35 mouse cellular contexts compared by ENCODE assay signal in the genomic region with DNA sequence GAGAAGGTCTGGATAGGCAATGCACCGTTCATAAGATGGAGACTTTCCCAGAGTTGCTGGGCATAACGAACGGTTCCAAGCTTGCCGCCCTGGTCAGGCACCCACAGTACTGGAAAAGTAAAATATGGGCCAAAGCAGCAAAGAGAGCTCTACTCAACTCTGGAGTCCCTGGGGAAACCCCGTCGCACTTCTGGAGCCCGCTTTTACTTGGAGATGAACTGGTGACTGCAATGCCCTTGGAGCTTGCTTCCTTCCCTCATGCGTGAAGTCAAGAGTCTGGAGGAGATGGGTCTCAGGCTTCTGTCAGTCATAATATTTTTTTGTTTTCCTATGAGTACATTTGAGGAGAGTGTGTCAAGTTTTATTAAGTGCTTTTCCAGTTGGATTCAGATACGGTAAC.
"Had no signal": no experiment of that assay in that cellular context is flagged by ENCODE, and none has a peak within 500 bp of the region (broad histone marks: within the 10 kb centered on the region; RNA-seq: fewer than 3 reads in every experiment).

No protein-coding gene starts in this region.

- H3K27me3 ChIP-seq: heart, embryonic 12.5 days; heart, embryonic 13.5 days; heart, embryonic 15.5 days; hindbrain, embryonic 12.5 days; hindbrain, embryonic 13.5 days; hindbrain, embryonic 15.5 days; intestine, embryonic 15.5 days; kidney, embryonic 15.5 days had no signal

- H3K36me3 ChIP-seq: heart, embryonic 10.5 days; heart, embryonic 12.5 days; heart, embryonic 13.5 days; heart, embryonic 15.5 days; hindbrain, embryonic 10.5 days; hindbrain, embryonic 12.5 days; hindbrain, embryonic 13.5 days; hindbrain, embryonic 15.5 days; intestine, embryonic 15.5 days; kidney, embryonic 15.5 days had no signal

- ATAC-seq: hindbrain, embryonic 16.5 days; hindbrain, postnatal 0 days; inflammation-experienced regulatory T-cells, adult 6 months; intestine, embryonic 15.5 days; intestine, embryonic 16.5 days; intestine, postnatal 0 days had no signal

- H3K9me3 ChIP-seq: heart, embryonic 10.5 days; heart, embryonic 12.5 days; heart, embryonic 13.5 days; heart, embryonic 15.5 days; hindbrain, embryonic 10.5 days; hindbrain, embryonic 12.5 days; hindbrain, embryonic 13.5 days; hindbrain, embryonic 15.5 days; intestine, embryonic 15.5 days; kidney, embryonic 15.5 days had no signal

- H3K27ac ChIP-seq: heart, embryonic 10.5 days; heart, embryonic 13.5 days; heart, embryonic 15.5 days; hindbrain, embryonic 10.5 days; hindbrain, embryonic 12.5 days; hindbrain, embryonic 13.5 days; hindbrain, embryonic 14.5 days; hindbrain, embryonic 15.5 days; hindbrain, postnatal 0 days; intestine, embryonic 15.5 days; kidney, embryonic 15.5 days; kidney, postnatal 0 days; layer of hippocampus, adult 2 months had no signal

- H3K4me1 ChIP-seq: heart, embryonic 10.5 days; heart, embryonic 12.5 days; heart, embryonic 15.5 days; hindbrain, embryonic 10.5 days; hindbrain, embryonic 12.5 days; hindbrain, embryonic 13.5 days; intestine, embryonic 15.5 days had no signal

- H3K9ac ChIP-seq: heart, embryonic 12.5 days; heart, embryonic 13.5 days; heart, embryonic 15.5 days; hindbrain, embryonic 12.5 days; hindbrain, embryonic 13.5 days; hindbrain, embryonic 14.5 days; hindbrain, embryonic 15.5 days; intestine, embryonic 15.5 days; kidney, embryonic 15.5 days had no signal

- H3K4me3 ChIP-seq: heart, embryonic 10.5 days; heart, embryonic 12.5 days; heart, embryonic 13.5 days; heart, embryonic 15.5 days; hindbrain, embryonic 10.5 days; hindbrain, embryonic 12.5 days; hindbrain, embryonic 13.5 days; hindbrain, embryonic 15.5 days; intestine, embryonic 15.5 days; kidney, embryonic 15.5 days; layer of hippocampus, adult 2 months had no signal

- H3K4me2 ChIP-seq: heart, embryonic 11.5 days; heart, embryonic 12.5 days; heart, embryonic 13.5 days; heart, embryonic 15.5 days; hindbrain, embryonic 12.5 days; hindbrain, embryonic 13.5 days; hindbrain, embryonic 14.5 days; hindbrain, embryonic 15.5 days; intestine, embryonic 15.5 days; kidney, embryonic 15.5 days had no signal

- DNase-seq: heart, postnatal 10 days; heart, postnatal 14 days; heart, postnatal 36 days; heart, postnatal 4 days; kidney, adult 11 months; kidney, adult 18-20 months; kidney, adult 2 months; kidney, adult 8-10 months; kidney, adult 9 months; kidney, postnatal 10 days; kidney, postnatal 14 days; kidney, postnatal 25 days; kidney, postnatal 36 days; kidney, postnatal 4 days; layer of hippocampus, adult 9-11 months; layer of hippocampus, postnatal 36 days had no signal
